Mouse (Mus musculus) intestine, embryonic 15.5 days (tissue): ENCODE results near the gene Ugt1a7c. TPM values are rescaled to one million over a fixed set of nuclear protein-coding genes. Genes with fewer than 3 reads are reported as not detected.
"Not testable (repeated sequence)": the region's sequence is repeated elsewhere in the genome, so short reads cannot be mapped to it uniquely, and the experiment has no call there.

Experiments used
- ATAC-seq: fragments of 200-750 bp; cut with Nextera tagmentation; 2 replicates; pipeline ENCODE4 v1.8.0; 2017; ENCODE audit warnings: moderate TSS enrichment, moderate library complexity
- H3K27ac ChIP-seq: fragments of 300-500 bp; sonication (generic); 2 replicates; pipeline ENCODE4 v1.5.1; 2015; ENCODE audit warnings: mild to moderate bottlenecking, inconsistent platforms
- H3K27me3 ChIP-seq: fragments of 300-500 bp; sonication (generic); replicated peaks from 2 replicates; pipeline ENCODE4 v1.6.1; 2015; ENCODE audit warnings: inconsistent platforms
- H3K36me3 ChIP-seq: fragments of 300-500 bp; sonication (generic); 2 replicates; pipeline ENCODE4 v1.6.1; 2015; ENCODE audit warnings: inconsistent platforms
- H3K4me1 ChIP-seq: fragments of 300-500 bp; sonication (generic); replicated peaks from 2 replicates; pipeline ENCODE4 v1.6.1; 2015; ENCODE audit warnings: inconsistent platforms
- H3K4me2 ChIP-seq: fragments of 300-500 bp; sonication (generic); replicated peaks from 2 replicates; pipeline ENCODE4 v1.6.1; 2015; ENCODE audit warnings: mild to moderate bottlenecking, inconsistent platforms
- H3K4me3 ChIP-seq: fragments of 300-500 bp; sonication (generic); replicated peaks from 2 replicates; pipeline ENCODE4 v1.5.1; 2015; ENCODE audit warnings: inconsistent platforms
- H3K9ac ChIP-seq: fragments of 300-500 bp; sonication (generic); 2 replicates; pipeline ENCODE4 v1.6.1; 2015; ENCODE audit warnings: inconsistent platforms
- H3K9me3 ChIP-seq: fragments of 300-500 bp; sonication (generic); 2 replicates; pipeline ENCODE4 v1.6.1; 2016; ENCODE audit warnings: inconsistent platforms
- WGBS: fragments of 180-500 bp; shearing (Covaris S2); methylation state at CpG from one replicate; pipeline ENCODE4 v1.1.7; 2015; 5-methylcytosine and 5-hydroxymethylcytosine counted together
- polyA plus RNA-seq: library from polyadenylated mRNA; unstranded; fragments of >200 nt; fragmentation: Nextera tagmentation; extraction: Ambion mirVana; gene quantifications from 2 replicates; pipeline ENCODE4 v1.2.1, GENCODE M21; 2015

The Ugt1a7c gene
- polyA plus RNA-seq, 1 experiment from 2014 or later, result 49.1 TPM

- H3K9me3 ChIP-seq, H3K9ac ChIP-seq, H3K27ac ChIP-seq, H3K4me2 ChIP-seq, H3K4me1 ChIP-seq, H3K36me3 ChIP-seq, H3K4me3 ChIP-seq, H3K27me3 ChIP-seq: not testable (repeated sequence)
- ATAC-seq, result peak; percentile 62
- WGBS, result 79% methylated on average over 3 of the region's 3 CpGs
These were observed 3.7 kb downstream of the Ugt1a7c start for GRCm38 (mm10) chr1:88098546-88098945.

DNA sequence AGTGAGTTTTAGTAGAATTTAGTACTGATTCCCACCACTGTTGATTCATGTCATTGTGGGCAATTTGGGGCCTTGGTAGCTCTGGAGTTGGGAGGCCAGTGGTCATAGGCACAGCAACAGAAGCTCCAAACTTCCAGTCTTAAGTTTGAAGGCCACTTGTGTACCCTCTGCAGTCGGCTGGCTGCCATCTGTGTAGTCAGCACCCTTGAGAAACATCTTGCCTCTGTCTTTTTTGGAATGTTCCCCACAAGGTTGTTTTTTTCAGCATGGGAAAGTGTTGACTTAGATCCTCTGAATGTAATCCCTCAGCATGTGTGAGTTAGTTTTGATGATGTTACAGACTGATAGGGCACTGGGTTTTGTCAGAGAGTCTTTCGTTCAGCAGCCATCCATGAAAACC, 4.8 kb downstream of the Ugt1a7c start:
- not testable (repeated sequence) for ATAC-seq, H3K4me1 ChIP-seq, H3K9me3 ChIP-seq, H3K27me3 ChIP-seq, H3K4me2 ChIP-seq, H3K27ac ChIP-seq, H3K36me3 ChIP-seq, H3K4me3 ChIP-seq, H3K9ac ChIP-seq
- 79% methylated on average over 2 of the region's 2 CpGs for WGBS

GRCm38 (mm10) chr1:88103019-88103418, 8.2 kb downstream of the Ugt1a7c start, which contains the start of gene Ugt1a6b:
Gene Ugt1a6b, plus strand, starts transcription at chr1:88103252.
- H3K4me1 ChIP-seq, H3K9me3 ChIP-seq, H3K9ac ChIP-seq, H3K27ac ChIP-seq, H3K27me3 ChIP-seq, H3K36me3 ChIP-seq, H3K4me3 ChIP-seq, ATAC-seq, H3K4me2 ChIP-seq: not testable (repeated sequence)
- WGBS, result 55% methylated on average over 3 of the region's 3 CpGs

DNA sequence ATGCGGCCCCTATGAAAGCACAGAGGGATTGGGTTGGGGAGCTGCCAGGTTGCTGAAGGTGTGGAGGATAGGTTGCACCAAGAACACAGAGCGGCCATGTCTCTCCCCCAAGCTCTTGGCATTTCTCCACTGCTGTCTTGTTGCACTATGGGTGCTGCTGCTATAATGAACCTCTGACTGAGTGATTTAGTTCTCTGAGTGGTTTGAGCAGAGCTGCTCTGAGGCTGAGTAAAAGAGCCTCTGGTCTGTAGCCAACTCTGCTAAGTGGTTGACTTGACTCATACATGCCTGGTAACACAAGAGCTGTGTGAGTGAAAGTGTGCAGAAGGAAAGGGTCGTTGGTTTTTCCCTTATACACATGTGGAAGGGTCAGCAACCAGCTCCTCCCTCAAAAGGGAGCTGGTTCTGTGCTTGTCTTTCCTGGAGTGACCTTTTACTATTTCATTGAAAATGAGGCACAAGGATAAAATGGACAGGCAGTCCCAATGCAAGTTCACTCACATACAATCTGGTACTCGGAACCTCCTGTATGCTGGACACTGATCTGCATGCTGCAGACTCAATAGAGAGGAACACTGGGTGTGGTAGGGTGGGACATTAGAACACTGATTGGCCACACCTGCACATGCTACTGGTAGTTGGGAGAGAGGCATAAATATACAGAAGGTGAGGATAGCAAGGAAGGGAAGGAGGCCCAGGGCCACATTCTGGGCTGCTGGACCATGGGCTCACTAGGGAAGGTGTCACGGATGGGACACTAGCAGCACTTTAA, 9.0 kb downstream of the Ugt1a7c start:
- not testable (repeated sequence) for H3K4me2 ChIP-seq, H3K36me3 ChIP-seq, H3K27ac ChIP-seq, H3K27me3 ChIP-seq, H3K9ac ChIP-seq, H3K9me3 ChIP-seq, H3K4me1 ChIP-seq, H3K4me3 ChIP-seq
- ATAC-seq, result peak; percentile 42; the same call in 1 of the 2 replicates
- WGBS, result 75% methylated on average over 5 of the region's 5 CpGs

- no peaks in the 10 kb centered on the region for H3K36me3 ChIP-seq
- no peak overlapping the region for H3K27ac ChIP-seq
- no peaks in the 10 kb centered on the region for H3K9me3 ChIP-seq
- ATAC-seq, result no peak
- 87% methylated on average over 1 of the region's 1 CpGs for WGBS
- H3K27me3 ChIP-seq, result no peaks in the 10 kb centered on the region
- no peak overlapping the region for H3K4me3 ChIP-seq
- no peak overlapping the region for H3K9ac ChIP-seq
- peaks cover 7% of the 10 kb centered on the region; the same call in 1 of the 2 replicates for H3K4me1 ChIP-seq
- no peak overlapping the region for H3K4me2 ChIP-seq
These were observed 10.0 kb downstream of the Ugt1a7c start for GRCm38 (mm10) chr1:88104667-88105430.

DNA sequence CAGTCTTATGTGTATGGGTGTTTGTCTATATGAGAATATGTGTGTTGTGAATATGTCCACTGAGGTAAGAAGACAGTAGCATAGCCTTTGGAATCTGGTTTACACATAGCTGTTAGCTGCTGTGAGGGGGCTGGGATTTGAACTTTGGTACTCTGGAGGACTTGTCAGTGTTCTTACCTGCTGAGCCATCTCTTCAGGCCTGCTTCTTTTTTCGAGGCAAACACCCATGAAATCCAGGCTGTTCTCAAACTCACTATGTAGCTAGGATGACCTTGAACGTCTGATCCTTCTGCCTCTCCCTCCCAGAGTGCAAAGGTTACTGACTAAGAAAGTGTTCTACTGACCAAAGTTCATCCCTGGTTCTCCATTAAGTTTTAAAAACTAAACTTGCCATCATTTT, 10.8 kb downstream of the Ugt1a7c start:
- H3K4me3 ChIP-seq, result no peak overlapping the region
- H3K9ac ChIP-seq, result no peak overlapping the region
- H3K4me1 ChIP-seq, result peaks cover 7% of the 10 kb centered on the region; the same call in 1 of the 2 replicates
- H3K4me2 ChIP-seq, result no peak overlapping the region
- WGBS, result 40% methylated on average over 2 of the region's 2 CpGs
- no peaks in the 10 kb centered on the region for H3K27me3 ChIP-seq
- peak; percentile 18; the same call in 1 of the 2 replicates for ATAC-seq
- H3K36me3 ChIP-seq, result no peaks in the 10 kb centered on the region
- no peak overlapping the region for H3K27ac ChIP-seq
- H3K9me3 ChIP-seq, result no peaks in the 10 kb centered on the region

- 53% methylated on average over 2 of the region's 2 CpGs for WGBS
- ATAC-seq, result peak; percentile 93
These were observed 14.2 kb downstream of the Ugt1a7c start for GRCm38 (mm10) chr1:88109027-88109557.

GRCm38 (mm10) chr1:88109604-88110003, 14.7 kb downstream of the Ugt1a7c start:
- not testable (repeated sequence) for H3K27ac ChIP-seq, H3K4me3 ChIP-seq, H3K9me3 ChIP-seq, ATAC-seq, H3K4me1 ChIP-seq, H3K9ac ChIP-seq, H3K27me3 ChIP-seq, H3K36me3 ChIP-seq, H3K4me2 ChIP-seq
- WGBS, result 31% methylated on average over 2 of the region's 2 CpGs

More at GRCm38 (mm10) chr1:88109027-88109557, 14.2 kb downstream of the Ugt1a7c start:
- not testable (repeated sequence) for H3K27me3 ChIP-seq, H3K36me3 ChIP-seq, H3K9me3 ChIP-seq, H3K9ac ChIP-seq, H3K4me1 ChIP-seq, H3K27ac ChIP-seq, H3K4me2 ChIP-seq, H3K4me3 ChIP-seq

DNA sequence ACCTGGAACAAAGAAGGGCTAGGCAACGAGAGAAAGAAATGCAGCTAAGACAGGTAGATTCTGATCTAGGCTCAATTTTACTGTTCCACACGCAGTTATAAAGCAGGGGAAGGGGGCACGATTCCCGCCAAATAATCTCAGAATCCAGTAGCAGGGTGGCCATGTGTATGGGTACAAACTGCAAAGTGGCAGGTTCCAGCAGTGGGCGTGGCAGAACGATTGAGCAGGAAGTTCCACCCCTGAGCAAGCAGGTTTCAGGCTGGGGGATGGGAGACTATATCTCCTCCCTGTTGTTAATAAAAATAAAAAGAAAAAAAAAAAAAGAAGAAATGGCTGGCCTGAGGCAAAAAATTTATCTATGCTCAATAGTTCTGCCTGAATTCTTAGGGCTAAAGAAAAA, 17.9 kb downstream of the Ugt1a7c start:
- not testable (repeated sequence) for H3K4me2 ChIP-seq, H3K27ac ChIP-seq, H3K27me3 ChIP-seq, H3K9me3 ChIP-seq, H3K36me3 ChIP-seq, H3K4me1 ChIP-seq, ATAC-seq, H3K4me3 ChIP-seq, H3K9ac ChIP-seq
- 93% methylated on average over 6 of the region's 6 CpGs for WGBS

DNA sequence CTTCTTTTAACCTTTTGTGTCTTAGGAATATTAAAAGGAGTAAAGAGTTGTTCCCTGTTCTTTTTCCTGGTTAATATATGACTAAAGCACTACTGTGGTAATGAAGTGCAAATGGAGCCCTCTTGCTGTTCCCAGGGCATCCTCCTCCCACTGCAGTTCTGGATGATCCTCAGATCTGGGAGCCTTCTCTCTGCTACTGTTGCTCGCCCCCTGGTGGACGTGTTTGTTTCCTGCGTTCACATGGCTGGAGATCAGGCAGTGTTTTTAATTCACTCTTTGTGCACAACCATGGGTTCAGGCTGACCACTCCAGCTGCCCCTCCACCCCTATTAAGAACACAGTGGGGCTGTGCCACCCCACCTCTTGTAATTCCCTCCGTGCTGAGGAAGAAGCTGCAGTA, 25.7 kb downstream of the Ugt1a7c start:
- not testable (repeated sequence) for H3K27ac ChIP-seq, H3K4me3 ChIP-seq, H3K9me3 ChIP-seq, H3K4me2 ChIP-seq, H3K27me3 ChIP-seq, H3K4me1 ChIP-seq, H3K36me3 ChIP-seq, H3K9ac ChIP-seq
- WGBS, result 10% methylated on average over 4 of the region's 4 CpGs
- ATAC-seq, result peak; percentile 51; the same call in 1 of the 2 replicates

DNA sequence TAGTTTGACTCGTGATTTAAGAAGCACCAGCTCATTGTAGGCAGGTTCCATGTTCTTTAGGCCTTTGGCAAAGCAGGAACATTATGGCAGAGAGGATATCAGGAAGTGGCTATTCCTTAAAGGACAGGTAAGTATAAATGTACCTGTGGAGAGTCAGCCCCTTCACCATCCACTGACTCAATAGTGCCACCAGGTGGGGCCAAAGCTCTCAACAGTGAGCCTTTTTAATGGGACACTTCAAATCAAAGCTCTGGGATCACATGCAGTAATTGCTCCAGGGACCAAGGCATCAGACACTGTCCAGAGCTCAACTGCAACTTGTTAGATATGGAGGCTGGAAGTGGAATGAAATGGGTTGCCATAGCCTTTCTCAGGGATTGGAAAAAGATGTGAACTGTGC, 26.7 kb downstream of the Ugt1a7c start:
- not testable (repeated sequence) for H3K4me1 ChIP-seq, ATAC-seq, H3K27me3 ChIP-seq, H3K9me3 ChIP-seq, H3K9ac ChIP-seq, H3K27ac ChIP-seq, H3K4me2 ChIP-seq, H3K4me3 ChIP-seq, H3K36me3 ChIP-seq
- no CpG with 5 or more reads among the region's 1 CpGs for WGBS

GRCm38 (mm10) chr1:88125827-88126360, 31.0 kb downstream of the Ugt1a7c start:
- H3K9me3 ChIP-seq, H3K27me3 ChIP-seq, H3K4me2 ChIP-seq, H3K4me3 ChIP-seq, H3K27ac ChIP-seq, H3K36me3 ChIP-seq, ATAC-seq, H3K9ac ChIP-seq, H3K4me1 ChIP-seq: not testable (repeated sequence)
- WGBS, result 78% methylated on average over 4 of the region's 4 CpGs
